Mouse (Mus musculus) limb, embryonic 11.5 days (tissue): ENCODE data around the gene Tarbp1. TPM values are rescaled to one million over a fixed set of nuclear protein-coding genes. Genes with fewer than 3 reads are reported as not detected.
"Not testable (repeated sequence)": the region's sequence is repeated elsewhere in the genome, so short reads cannot be mapped to it uniquely, and the experiment has no call there.

ENCODE experiments used
- ATAC-seq: fragments of 200-750 bp; cut with Nextera tagmentation; 2 replicates; pipeline ENCODE4 v1.8.0; 2017; ENCODE audit warnings: low read depth; ENCODE audit not compliant: insufficient number of reproducible peaks, low FRiP score, low TSS enrichment
- DNase-seq: peaks from one replicate; pipeline ENCODE4 v3.0.0-alpha.2; 2015; ENCODE audit warnings: low spot score
- H3K27ac ChIP-seq: fragments of 300-500 bp; sonication (generic); replicated peaks from 2 replicates; pipeline ENCODE4 v1.5.1; 2014; ENCODE audit warnings: low read depth, mild to moderate bottlenecking, low read length
- H3K27me3 ChIP-seq: fragments of 300-500 bp; sonication (generic); 2 replicates; pipeline ENCODE4 v1.6.1; 2014; ENCODE audit warnings: mild to moderate bottlenecking, low read length, mixed read lengths; ENCODE audit not compliant: control insufficient read depth, insufficient read depth
- H3K36me3 ChIP-seq: fragments of 300-500 bp; sonication (generic); 2 replicates; pipeline ENCODE4 v1.6.1; 2014; ENCODE audit warnings: mild to moderate bottlenecking, low read length, moderate library complexity, mixed read lengths; ENCODE audit not compliant: control insufficient read depth, insufficient read depth
- H3K4me1 ChIP-seq: fragments of 300-500 bp; sonication (generic); 2 replicates; pipeline ENCODE4 v1.6.1; 2014; ENCODE audit warnings: low read length, mixed read lengths; ENCODE audit not compliant: control insufficient read depth, insufficient read depth
- H3K4me2 ChIP-seq: fragments of 300-500 bp; sonication (generic); 2 replicates; pipeline ENCODE4 v1.6.1; 2014; ENCODE audit warnings: low read depth, mild to moderate bottlenecking, moderate library complexity; ENCODE audit not compliant: severe bottlenecking
- H3K4me3 ChIP-seq: fragments of 300-500 bp; sonication (generic); 2 replicates; pipeline ENCODE4 v1.5.1; 2014; ENCODE audit warnings: low read depth, low read length
- H3K9ac ChIP-seq: fragments of 300-500 bp; sonication (generic); 2 replicates; pipeline ENCODE4 v1.6.1; 2014; ENCODE audit warnings: mild to moderate bottlenecking, low read length
- H3K9me3 ChIP-seq: fragments of 300-500 bp; sonication (generic); 2 replicates; pipeline ENCODE4 v1.6.1; 2016; ENCODE audit warnings: low read length; ENCODE audit not compliant: control insufficient read depth
- WGBS: fragments of 180-500 bp; shearing (Covaris S2); extraction: QIAGEN DNeasy Blood & Tissue Kit; methylation state at CpG from one replicate; pipeline ENCODE4 v1.1.7; 2014; 5-methylcytosine and 5-hydroxymethylcytosine counted together
- polyA plus RNA-seq: library from polyadenylated mRNA; unstranded; fragments of >200 nt; fragmentation: Nextera tagmentation; extraction: Ambion mirVana; gene quantifications from 2 replicates; pipeline ENCODE4 v1.2.1, GENCODE M21; 2014

Tarbp1 gene
- polyA plus RNA-seq, 1 experiment from 2014 or later, result 3.8 TPM

- not testable (repeated sequence) for H3K27ac ChIP-seq, H3K9ac ChIP-seq, H3K9me3 ChIP-seq, H3K4me3 ChIP-seq, ATAC-seq, H3K4me1 ChIP-seq, H3K4me2 ChIP-seq, H3K27me3 ChIP-seq, H3K36me3 ChIP-seq
- WGBS, result 47% methylated on average over 29 of the region's 29 CpGs
- DNase-seq, result peak; percentile 29
Measured at GRCm38 (mm10) chr8:126476151-126476855, 1.4 kb upstream of the Tarbp1 start.

- H3K4me2 ChIP-seq, H3K27me3 ChIP-seq, H3K9ac ChIP-seq, H3K36me3 ChIP-seq, H3K4me3 ChIP-seq, ATAC-seq, H3K4me1 ChIP-seq, DNase-seq, H3K9me3 ChIP-seq, H3K27ac ChIP-seq: not testable (repeated sequence)
- WGBS, result 44% methylated on average over 8 of the region's 8 CpGs
Measured at GRCm38 (mm10) chr8:126475738-126476137, 873 bp upstream of the Tarbp1 start.

DNA sequence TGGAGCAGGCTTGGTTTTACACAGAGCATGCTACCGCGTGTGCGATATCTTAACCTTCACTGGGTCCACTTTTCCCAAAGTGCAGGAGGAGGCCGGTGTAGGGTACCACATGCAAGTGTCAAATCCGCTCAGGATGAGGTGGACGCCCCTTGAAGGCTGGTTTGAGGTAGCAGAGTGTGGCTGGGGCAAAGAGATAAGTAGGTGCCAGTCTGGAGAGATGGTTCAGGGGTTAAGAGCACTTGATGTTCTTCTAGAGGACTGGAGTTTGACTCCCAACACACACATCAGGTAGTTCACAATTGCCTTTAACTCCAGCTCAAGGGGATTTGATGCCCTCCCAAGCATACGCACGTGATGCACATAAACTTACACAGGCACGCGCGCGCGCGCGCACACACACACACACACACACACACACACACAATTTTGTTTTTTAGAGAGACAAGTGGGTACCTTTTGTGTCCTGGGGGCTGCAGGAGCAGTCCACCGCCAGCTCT, 1.0 kb downstream of the Tarbp1 start:
- H3K36me3 ChIP-seq, result 0 out of 2 replicates have a peak, but pooled peaks cover 6% of the 10 kb centered on the region
- WGBS, result 15% methylated on average over 16 of the region's 16 CpGs
- H3K4me3 ChIP-seq, result peak overlapping the region; percentile 85
- no peaks in the 10 kb centered on the region for H3K27me3 ChIP-seq
- ATAC-seq (no peak), DNase-seq (no peak)
- H3K4me2 ChIP-seq, result peak overlapping the region; percentile 76
- H3K27ac ChIP-seq, result no peak overlapping the region
- no peaks in the 10 kb centered on the region for H3K9me3 ChIP-seq
- H3K9ac ChIP-seq, result peak overlapping the region; percentile 78
- H3K4me1 ChIP-seq, result peaks cover 8% of the 10 kb centered on the region

- WGBS, result 85% methylated on average over 7 of the region's 7 CpGs
- H3K9me3 ChIP-seq, result no peaks in the 10 kb centered on the region
- H3K4me1 ChIP-seq, result no peaks in the 10 kb centered on the region
- H3K4me2 ChIP-seq, result no peak overlapping the region
- ATAC-seq (no peak), DNase-seq (no peak)
- H3K27ac ChIP-seq, result no peak overlapping the region
- no peak overlapping the region for H3K9ac ChIP-seq
- no peak overlapping the region for H3K4me3 ChIP-seq
- H3K27me3 ChIP-seq, result no peaks in the 10 kb centered on the region
- H3K36me3 ChIP-seq, result peaks cover 9% of the 10 kb centered on the region; the same call in 1 of the 2 replicates
Measured at GRCm38 (mm10) chr8:126464071-126464470, 10.8 kb downstream of the Tarbp1 start.

DNA sequence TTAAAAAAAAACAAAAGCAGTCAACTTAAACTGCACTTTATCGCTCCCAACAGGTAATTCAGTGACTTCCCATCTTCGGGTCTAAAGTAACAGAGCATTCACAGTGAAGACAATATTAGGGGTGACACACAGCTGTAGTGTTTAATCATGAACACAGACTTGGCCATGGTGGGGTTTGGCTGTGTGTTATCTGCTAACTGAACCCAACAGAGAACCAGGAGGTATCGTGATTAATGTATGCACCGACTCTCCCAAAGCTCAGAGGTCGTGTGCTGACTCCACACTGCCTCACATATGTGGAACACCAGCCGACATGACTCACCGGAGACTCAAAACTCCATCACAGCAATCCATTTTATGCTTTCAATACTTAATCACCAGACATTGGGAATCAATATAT, 13.1 kb downstream of the Tarbp1 start:
- Histone ChIP-seq H3K4me1 (no peaks in the 10 kb centered on the region), H3K36me3 (peaks cover 9% of the 10 kb centered on the region; the same call in 1 of the 2 replicates), H3K27ac (no peak overlapping the region), H3K4me3 (no peak overlapping the region), H3K4me2 (no peak overlapping the region), H3K9me3 (no peaks in the 10 kb centered on the region), H3K27me3 (no peaks in the 10 kb centered on the region), H3K9ac (no peak overlapping the region)
- DNase-seq (no peak), ATAC-seq (no peak)
- 82% methylated on average over 7 of the region's 7 CpGs for WGBS

DNA sequence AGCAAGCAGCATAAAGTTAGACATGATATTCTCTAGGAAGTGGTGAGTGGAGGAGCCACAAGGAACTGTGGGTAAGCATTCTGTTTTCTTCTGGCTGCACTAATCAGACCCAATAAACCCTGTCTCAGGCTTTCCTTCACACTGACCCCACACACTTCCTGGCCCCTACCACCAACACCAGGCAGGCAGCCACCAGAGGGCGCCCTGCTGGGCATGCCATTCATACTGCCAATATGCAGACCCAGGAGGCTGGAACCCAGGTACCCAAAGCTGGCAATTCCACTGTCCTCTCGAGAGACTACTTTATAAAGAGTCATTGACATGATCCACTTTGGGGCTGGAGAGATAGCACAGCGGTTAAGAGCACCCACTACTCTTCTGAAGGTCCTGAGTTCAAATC, 14.6 kb downstream of the Tarbp1 start:
- H3K27me3 ChIP-seq, result no peaks in the 10 kb centered on the region
- no peak for ATAC-seq
- no peaks in the 10 kb centered on the region for H3K9me3 ChIP-seq
- H3K36me3 ChIP-seq, result peaks cover 5% of the 10 kb centered on the region; the same call in 1 of the 2 replicates
- H3K9ac ChIP-seq, result no peak overlapping the region
- peak; percentile 37 for DNase-seq
- no peak overlapping the region for H3K4me2 ChIP-seq
- WGBS, result 64% methylated on average over 3 of the region's 3 CpGs
- no peak overlapping the region for H3K27ac ChIP-seq
- H3K4me3 ChIP-seq, result no peak overlapping the region
- no peaks in the 10 kb centered on the region for H3K4me1 ChIP-seq

DNA sequence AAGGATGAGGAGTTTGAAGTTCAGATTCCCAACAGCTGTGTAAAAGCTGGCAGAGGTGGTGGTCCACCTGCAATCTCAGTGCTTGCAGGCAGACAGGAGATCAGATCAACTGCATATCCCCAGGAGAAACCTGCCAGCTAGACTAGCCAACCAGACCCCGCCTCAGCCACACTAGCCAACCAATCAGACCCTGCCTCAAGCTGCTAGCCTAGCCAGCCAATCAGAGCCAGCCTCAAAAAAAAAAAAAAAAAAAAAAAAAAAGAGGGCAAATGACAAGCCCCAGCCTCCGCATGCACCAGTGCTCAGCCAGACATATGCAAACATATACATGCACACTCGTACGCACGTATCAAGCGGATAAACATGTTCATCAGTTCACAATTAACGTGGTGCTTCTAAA, 19.5 kb downstream of the Tarbp1 start:
- 82% methylated on average over 7 of the region's 7 CpGs for WGBS
- no peak for ATAC-seq
- peak; percentile 33 for DNase-seq

GRCm38 (mm10) chr8:126451158-126451557, 23.7 kb downstream of the Tarbp1 start:
- no peak overlapping the region for H3K9ac ChIP-seq
- 94% methylated on average over 8 of the region's 8 CpGs for WGBS
- H3K4me3 ChIP-seq, result no peak overlapping the region
- H3K27me3 ChIP-seq, result no peaks in the 10 kb centered on the region
- peaks cover 9% of the 10 kb centered on the region for H3K36me3 ChIP-seq
- ATAC-seq, result no peak
- H3K4me1 ChIP-seq, result no peaks in the 10 kb centered on the region
- no peaks in the 10 kb centered on the region for H3K9me3 ChIP-seq
- H3K4me2 ChIP-seq, result no peak overlapping the region
- DNase-seq, result no peak
- H3K27ac ChIP-seq, result no peak overlapping the region

More for the DNA sequence above, 19.5 kb downstream of the Tarbp1 start:
- no peak overlapping the region for H3K9ac ChIP-seq
- H3K4me2 ChIP-seq, result no peak overlapping the region
- H3K4me1 ChIP-seq, result no peaks in the 10 kb centered on the region
- no peak overlapping the region for H3K4me3 ChIP-seq
- no peaks in the 10 kb centered on the region for H3K27me3 ChIP-seq
- no peaks in the 10 kb centered on the region for H3K9me3 ChIP-seq
- H3K27ac ChIP-seq, result no peak overlapping the region
- H3K36me3 ChIP-seq, result peaks cover 3% of the 10 kb centered on the region; the same call in 1 of the 2 replicates
